Mouse (Mus musculus) MEL (cell line): ENCODE measurements around the gene Atp12a.

Experiments used
- CTCF ChIP-seq, 3 experiments: IDR thresholded peaks in 2 of 3; conservative IDR thresholded peaks in 1 of 3; 2 replicates each; pipeline ENCODE4 v1.5.1; 2011 to 2012; ENCODE audit warnings: low read length in 3 of 3, low read depth in 2 of 3, mild to moderate bottlenecking in 2 of 3, improper control_type of control experiment in 1 of 3, inconsistent platforms in 1 of 3, mixed read lengths in 1 of 3, moderate library complexity in 1 of 3; ENCODE audit not compliant: control insufficient read depth in 1 of 3, insufficient read depth in 1 of 3, poor library complexity in 1 of 3, severe bottlenecking in 1 of 3
- ELF1 ChIP-seq: IDR thresholded peaks from 2 replicates; pipeline ENCODE4 v1.6.1; 2014; ENCODE audit warnings: low read depth, mild to moderate bottlenecking, inconsistent platforms, low read length, improper control_type of control experiment, moderate library complexity
- POLR2A ChIP-seq, 2 experiments: IDR thresholded peaks; 2 replicates each; pipeline ENCODE4 v1.6.1; 2011 to 2012; ENCODE audit warnings: low read length in 2 of 2, mild to moderate bottlenecking in 2 of 2, control low read depth in 1 of 2, improper control_type of control experiment in 1 of 2, low read depth in 1 of 2, moderate library complexity in 1 of 2; ENCODE audit not compliant: control insufficient read depth in 1 of 2, insufficient read depth in 1 of 2, poor library complexity in 1 of 2

GRCm38 (mm10) chr14:56382366-56382765, 17.5 kb downstream of the Atp12a start:
- no peak for TF ChIP-seq ELF1
- TF ChIP-seq CTCF (IDR thresholded peaks at IDR 0.05 in 2 of 3, conservative IDR thresholded peaks at IDR 0.05 in 1 of 3; ENCODE audit: control insufficient read depth in 1 of 3, insufficient read depth in 1 of 3, low read depth in 2 of 3, low read length in 3 of 3, poor library complexity in 1 of 3, severe bottlenecking in 1 of 3), result no peak
- TF ChIP-seq POLR2A (IDR thresholded peaks at IDR 0.05; ENCODE audit: control insufficient read depth in 1 of 2, insufficient read depth in 1 of 2, low read depth in 1 of 2, low read length in 2 of 2, poor library complexity in 1 of 2), result no peak
